Mouse (Mus musculus) mesoderm, embryonic 11.5 days (tissue): ENCODE results near the gene H2-Oa.
A peak's percentile ranks its signal among the peaks of the same experiment; 100 is the strongest.

Experiments
- DNase-seq: peaks from one replicate; pipeline ENCODE4 v3.0.0-alpha.2; 2012; ENCODE audit warnings: low read depth, low spot score

Gene H2-Oa

DNA sequence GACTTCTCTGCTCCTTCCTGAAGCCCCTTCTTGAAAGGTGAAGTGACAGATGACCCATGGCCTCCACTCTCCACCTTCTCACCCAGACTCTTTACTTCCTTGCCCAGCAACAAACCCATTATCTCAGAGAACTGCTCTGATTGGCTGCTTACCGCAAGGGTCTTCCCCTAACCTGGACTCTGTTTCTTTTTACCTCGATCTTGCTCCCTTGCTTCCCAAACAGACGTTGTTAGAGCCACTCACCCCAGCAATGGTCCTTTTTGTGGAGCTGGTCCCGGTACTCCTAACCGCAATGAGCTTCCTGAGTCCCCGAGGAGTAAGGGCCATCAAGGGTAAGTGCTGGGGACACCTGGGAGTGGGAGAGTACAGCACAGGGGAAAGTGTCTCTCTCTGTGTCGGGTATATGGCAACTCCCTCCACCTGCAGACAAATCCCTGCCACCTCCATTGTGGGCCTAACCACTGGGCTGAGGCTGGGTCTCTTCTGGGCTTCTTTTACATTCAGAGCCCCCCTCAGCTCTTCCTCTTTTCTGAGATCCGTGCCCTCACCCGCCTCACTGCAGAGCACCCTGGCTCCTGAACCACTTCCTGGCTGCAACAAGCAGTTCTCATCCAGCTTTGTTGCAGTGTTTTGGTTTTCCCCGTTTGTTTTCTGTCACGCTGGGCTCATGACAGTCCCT is at the start of gene H2-Oa:
TSS of gene H2-Oa (plus strand) at position 144 of the 679 bp plus-strand sequence.
- no peak for DNase-seq

DNA sequence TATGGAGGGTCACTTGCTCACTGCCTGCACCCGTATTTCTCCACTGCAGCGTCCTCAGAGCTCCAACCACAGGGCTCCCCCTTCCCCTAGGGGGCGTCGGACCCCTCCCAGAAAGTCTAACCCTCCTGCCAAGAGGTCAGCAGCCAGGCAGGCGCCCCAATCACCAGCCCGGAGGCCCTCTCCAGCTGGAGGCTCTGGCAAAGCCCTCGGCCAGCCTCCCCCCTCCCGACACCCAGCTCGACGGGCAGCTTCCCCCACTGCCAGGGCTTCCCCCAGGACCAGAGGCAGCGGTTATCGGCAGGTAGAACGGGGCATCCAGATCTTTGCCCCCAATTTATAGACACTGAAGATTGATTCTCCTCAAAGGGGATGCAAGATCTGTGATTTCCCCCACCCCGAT is 46.2 kb upstream of the H2-Oa start:
- no peak for DNase-seq

GRCm38 (mm10) chr17:34047404-34048050 is 44.6 kb upstream of the H2-Oa start:
- DNase-seq = no peak

DNA sequence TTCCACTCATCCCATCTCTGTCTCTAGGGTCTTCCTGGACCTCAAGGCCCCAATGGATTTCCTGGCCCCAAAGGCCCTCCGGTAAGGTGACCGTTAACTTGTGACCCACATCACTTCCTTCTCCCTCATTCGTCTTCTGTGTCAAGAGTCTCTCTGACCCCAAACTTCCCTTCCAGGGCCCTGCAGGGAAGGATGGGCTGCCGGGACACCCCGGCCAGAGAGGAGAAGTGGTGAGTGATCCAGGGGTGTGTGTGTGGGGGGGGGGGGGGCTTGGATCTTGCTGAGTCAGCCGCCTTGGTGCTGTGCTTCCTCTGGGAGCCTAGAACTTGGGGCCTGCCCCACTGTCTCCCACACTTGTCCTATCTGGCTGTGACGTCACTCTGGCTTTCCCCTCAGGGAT is 34.9 kb upstream of the H2-Oa start:
- no peak for DNase-seq

- DNase-seq = no peak
Measured at GRCm38 (mm10) chr17:34068864-34069263, 23.3 kb upstream of the H2-Oa start.

- no peak for DNase-seq
Measured at GRCm38 (mm10) chr17:34072091-34072490, 20.0 kb upstream of the H2-Oa start.

DNA sequence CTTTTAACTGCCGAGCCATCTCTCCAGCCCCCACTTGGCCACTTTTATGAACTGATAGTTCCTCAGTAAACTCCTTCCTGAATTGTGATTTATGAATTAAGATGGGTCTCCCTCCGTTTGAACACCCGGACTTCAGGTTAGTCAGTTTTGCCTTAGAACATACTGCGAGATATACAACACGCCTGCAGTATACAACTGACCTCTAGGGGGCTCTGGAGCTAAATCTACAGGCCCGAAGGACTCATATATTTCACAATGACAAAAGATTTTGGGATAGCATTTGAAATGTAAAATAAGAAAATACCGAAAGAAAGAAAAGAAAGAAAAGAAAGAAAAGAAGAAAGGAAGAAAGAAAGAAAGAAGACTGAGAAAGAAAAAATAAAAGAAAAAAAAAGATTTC is 16.9 kb upstream of the H2-Oa start:
- DNase-seq = peak; percentile 72

DNA sequence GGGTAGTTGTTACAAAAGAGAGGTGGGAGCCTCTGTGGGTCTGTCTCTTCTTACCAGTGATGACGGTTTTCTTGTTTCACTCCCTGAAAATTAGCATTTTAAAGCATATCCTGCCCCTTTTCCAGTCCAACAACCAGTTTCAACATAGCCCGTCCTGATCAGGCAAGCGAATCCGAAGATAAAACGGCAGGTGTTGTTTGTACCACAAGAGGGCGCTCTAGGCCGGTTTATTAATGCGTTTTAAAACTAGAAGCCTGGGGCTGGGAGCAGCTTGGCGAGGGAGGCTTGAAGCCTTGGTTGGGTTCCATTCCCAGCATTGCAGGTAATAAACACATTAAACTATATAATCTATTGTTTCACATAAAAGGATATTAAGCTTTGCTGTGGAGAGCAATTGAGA is 14.6 kb upstream of the H2-Oa start:
- peak; percentile 84 for DNase-seq

DNA sequence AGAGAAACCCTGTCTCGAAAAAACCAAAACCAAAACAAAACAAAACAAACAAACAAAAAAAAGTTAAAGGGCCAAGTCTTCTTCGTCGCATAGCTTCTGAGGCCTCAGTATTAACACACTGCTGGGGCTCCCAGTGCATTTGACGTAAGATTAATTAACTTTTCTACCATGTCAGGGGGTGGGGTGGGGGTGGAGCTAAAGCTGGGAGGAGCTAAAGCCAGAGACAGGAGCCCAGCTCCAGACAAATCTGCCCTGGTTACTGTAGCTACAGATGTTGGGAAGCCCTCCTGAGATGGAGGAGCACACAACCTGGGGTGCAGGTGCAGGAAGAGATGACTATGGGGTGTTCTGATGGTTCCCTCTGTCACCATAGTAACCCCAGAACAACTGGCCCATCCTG is 14.0 kb upstream of the H2-Oa start:
- DNase-seq = no peak

- no peak for DNase-seq
Measured at GRCm38 (mm10) chr17:34079002-34079401, 13.1 kb upstream of the H2-Oa start.

DNA sequence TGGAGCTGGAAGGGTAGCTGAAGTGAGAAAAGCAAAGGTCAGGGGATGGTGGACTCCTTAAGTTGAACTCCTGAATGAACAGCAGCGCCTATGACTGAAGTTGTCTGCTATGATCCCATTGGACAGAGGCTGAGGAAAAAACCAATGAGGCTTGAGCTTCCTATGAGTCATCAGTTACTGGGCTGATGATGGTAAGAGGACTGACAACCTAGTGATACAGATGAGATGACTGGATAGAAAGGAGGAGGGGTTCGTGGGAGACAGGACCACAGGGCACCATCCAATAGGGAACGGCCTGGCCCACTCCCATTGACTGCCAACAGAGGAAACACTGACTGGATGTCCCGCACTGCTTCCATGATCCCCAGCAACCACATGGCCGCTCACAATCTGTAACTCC is 12.5 kb upstream of the H2-Oa start:
- peak; percentile 60 for DNase-seq

DNA sequence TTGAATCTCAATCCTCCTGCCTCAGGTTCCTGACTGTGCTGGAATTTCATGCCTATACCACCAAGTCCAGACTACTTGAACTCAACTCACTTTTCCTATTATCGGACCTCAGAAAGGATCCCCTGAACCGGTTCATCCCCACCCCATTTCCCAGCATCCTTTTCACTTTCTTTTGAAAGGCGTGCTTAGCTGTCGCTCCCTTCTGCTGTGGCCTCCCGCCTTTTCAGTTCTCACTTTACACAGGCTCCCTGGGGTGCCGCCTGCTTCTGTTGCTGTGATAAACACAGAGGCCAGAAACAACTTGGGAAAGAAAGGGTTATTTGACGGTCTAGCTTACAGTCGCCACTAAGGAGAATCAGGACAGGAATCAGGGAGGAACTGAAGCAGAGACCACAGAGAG is 9.0 kb upstream of the H2-Oa start:
- DNase-seq = no peak

- DNase-seq = no peak
Measured at GRCm38 (mm10) chr17:34087386-34087785, 4.8 kb upstream of the H2-Oa start.

DNA sequence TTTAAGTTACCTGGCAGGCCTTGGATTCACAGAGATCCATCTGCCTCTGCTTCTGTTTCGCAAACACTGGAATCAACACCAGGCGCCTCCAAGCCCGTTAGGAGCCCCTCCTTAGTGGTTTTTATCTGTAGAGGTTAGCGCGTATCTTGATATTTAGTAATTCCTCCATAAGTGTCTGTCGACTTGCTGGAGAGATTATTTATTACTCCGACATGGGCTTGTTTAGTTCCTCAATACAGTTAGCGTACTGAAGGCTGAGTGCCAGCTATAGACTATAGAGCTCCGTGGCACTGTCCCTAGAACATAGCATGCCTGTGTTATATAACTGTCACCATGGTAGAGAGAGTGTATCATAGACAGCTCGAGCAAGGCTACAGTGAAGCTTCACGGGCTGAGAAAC is 4.0 kb upstream of the H2-Oa start:
- DNase-seq = no peak

GRCm38 (mm10) chr17:34090923-34091322 is 1.2 kb upstream of the H2-Oa start:
- no peak for DNase-seq

DNA sequence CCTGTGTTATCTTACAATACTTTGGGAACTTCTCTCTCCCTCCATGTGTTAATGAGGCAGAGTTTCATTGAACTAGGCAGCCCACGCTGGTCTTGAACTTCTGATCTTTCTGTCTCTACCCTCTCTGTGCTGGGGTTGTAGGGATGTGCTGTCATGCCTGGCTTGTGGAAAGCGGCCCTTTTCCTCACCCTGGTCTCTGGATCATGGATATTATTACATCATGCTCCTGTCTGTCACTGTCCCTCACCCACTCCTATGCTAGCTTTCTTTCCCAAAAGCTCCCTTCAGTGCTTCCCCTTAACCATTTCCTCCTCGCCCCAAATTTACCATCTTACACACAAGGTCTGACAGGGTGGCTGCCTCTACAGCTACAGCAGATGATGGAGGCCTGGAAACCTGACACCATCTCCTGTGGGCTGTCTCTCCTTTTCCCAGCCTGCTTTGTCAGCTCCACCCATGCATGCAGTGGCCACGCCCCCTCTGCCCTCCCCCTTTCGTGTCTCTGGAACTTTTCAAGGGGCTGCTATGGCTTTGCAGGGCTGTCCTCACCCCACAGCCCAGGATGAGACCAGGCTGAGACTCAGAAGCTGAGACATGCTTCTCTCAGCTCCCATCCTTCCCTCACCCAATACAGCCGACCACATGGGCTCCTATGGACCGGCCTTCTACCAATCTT is 1.2 kb downstream of the H2-Oa start:
- DNase-seq = peak; percentile 82

DNA sequence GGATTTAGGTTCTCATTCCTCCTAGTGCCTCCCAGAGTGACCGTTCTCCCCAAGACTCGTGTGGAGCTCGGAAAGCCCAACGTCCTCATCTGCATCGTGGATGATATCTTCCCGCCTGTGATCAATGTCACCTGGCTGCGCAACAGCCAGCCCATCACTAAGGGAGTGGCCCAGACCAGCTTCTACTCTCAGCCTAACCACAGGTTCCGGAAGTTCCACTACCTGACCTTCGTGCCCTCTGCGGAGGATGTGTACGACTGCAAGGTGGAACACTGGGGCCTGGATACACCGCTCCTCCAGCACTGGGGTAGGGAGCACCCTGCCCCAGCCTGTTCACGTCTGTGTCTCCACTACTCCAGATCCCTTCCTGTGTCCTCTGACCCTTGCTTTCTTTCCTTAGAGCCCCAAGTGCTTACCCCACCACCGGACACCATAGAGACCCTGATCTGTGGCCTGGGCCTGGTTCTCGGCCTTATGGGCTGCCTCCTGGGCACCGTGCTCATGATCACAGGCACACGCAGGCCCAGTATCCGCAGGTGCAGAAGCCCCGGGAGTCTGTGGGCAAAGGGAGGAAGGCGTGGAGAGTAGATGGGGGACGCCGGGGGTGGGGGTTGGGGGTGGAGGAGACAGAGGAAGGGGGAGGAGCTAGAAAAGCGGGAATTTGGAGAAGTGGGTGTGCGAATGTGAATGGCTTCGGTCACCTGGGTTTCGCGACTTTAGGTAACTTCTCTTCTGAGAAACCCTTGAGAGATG is 2.3 kb downstream of the H2-Oa start:
- DNase-seq = no peak

- no peak for DNase-seq
Measured at GRCm38 (mm10) chr17:34096497-34097010, 4.4 kb downstream of the H2-Oa start.

GRCm38 (mm10) chr17:34097272-34097671 is 5.1 kb downstream of the H2-Oa start:
- DNase-seq = no peak

GRCm38 (mm10) chr17:34098709-34099479 is 6.8 kb downstream of the H2-Oa start:
- DNase-seq = no peak

GRCm38 (mm10) chr17:34099531-34099930 is 7.4 kb downstream of the H2-Oa start:
- no peak for DNase-seq
